Mouse (Mus musculus): Measurements from ENCODE around the gene Ywhag. TPM values are rescaled to one million over a fixed set of nuclear protein-coding genes. Genes with fewer than 3 reads are reported as not detected.

Ywhag gene
- polyA plus RNA-seq, 1 experiment from 2014 or later, result 859 TPM

DNA sequence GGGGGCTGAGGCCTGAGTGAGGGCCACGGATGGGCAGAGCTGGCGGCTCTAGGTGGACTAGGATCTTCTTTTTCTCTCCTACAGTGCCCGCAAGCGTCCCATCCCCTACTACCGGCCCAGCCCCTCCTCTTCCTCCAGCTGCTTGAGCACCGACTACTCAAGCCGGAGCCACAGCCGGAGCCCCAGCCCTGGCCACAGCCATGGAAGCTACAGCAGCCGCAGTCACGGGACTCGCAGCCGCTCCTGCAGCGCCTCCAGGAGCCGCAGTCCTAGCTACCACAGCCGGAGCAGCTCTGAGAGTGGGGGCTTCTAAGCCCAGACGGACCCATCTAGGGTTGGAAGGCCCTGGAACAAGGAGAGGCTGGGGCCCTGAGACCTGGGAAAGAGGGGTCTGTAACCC is 61.4 kb downstream of the Ywhag start:
- WGBS, result 17% methylated on average over 16 of the region's 16 CpGs
- H3K4me3 ChIP-seq, result no peak overlapping the region
- 0 out of 2 replicates have a peak, but pooled peaks cover 7% of the 10 kb centered on the region for H3K27me3 ChIP-seq
- H3K9ac ChIP-seq, result no peak overlapping the region
- H3K27ac ChIP-seq (replicated peaks), result no peak overlapping the region
- no peaks in the 10 kb centered on the region for H3K9me3 ChIP-seq
- H3K4me1 ChIP-seq (replicated peaks), result peaks cover 23% of the 10 kb centered on the region
- ATAC-seq (ENCODE audit: low FRiP score, low read depth), result no peak
- peaks cover 2% of the 10 kb centered on the region; the same call in 1 of the 2 replicates for H3K36me3 ChIP-seq
- peak overlapping the region; percentile 9; the same call in 1 of the 2 replicates for H3K4me2 ChIP-seq

DNA sequence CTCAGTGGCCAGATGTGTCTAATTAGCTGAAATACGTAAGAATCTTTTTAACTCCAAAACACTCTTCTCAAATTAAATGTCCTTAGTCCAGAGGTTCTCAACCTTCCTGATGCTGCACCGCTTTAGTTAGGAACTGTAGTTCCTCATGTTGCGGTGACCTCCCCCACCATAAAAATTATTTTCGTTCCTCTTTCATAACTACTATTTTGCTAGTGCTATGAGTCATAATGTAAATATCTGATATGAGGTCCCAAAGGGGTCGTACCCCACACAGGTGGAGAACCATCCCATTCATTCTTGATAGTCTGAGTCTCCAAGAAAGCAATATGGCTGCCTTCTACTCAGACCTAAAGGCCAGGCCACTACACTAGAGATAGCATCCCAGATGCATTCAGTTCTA is 63.9 kb downstream of the Ywhag start:
- Histone ChIP-seq H3K9ac (no peak overlapping the region), H3K4me3 (no peak overlapping the region), H3K36me3 (peaks cover 2% of the 10 kb centered on the region; the same call in 1 of the 2 replicates), H3K4me1 (replicated peaks) (peaks cover 20% of the 10 kb centered on the region), H3K4me2 (no peak overlapping the region), H3K9me3 (no peaks in the 10 kb centered on the region), H3K27ac (replicated peaks) (no peak overlapping the region), H3K27me3 (0 out of 2 replicates have a peak, but pooled peaks cover 7% of the 10 kb centered on the region)
- no peak for ATAC-seq (ENCODE audit: low FRiP score, low read depth)
- WGBS, result 93% methylated on average over 5 of the region's 5 CpGs

DNA sequence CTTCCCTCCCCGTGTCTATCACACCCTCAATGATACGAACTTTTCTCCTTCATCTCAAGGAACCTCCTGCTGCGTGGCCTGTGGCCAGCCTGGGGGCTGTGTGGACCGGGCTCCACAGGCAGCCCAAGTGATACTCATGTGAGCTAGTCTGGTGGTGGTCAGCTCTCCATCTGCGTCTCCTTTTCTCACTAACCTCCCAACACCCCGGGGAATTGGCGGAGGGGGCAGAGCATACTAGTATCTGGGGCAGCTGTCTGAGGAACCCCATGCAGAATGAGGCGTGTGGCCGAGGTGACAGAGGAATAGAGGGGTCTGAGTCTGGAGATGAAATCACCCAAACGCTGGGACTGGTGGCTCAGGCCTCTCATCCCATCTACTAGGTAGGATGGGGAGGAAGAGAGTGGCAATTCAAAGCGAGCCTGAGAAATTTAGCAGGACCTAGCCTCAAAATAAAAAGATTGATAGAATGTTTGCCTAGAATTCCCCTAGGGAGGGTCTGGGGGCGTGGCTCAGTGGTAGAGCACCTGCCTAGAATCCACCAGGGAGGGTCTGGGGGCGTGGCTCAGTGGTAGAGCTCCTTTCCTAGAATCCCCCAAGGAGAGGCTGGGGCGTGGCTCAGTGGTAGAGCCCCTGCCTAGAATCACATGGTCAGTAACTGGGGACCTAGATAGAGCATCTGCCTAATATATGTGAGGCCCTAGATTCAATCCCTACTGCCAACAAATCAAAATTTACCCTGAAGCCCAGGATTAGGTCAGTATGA is 64.6 kb downstream of the Ywhag start:
- H3K9ac ChIP-seq, result no peak overlapping the region
- no peak for ATAC-seq (ENCODE audit: low FRiP score, low read depth)
- peaks cover 20% of the 10 kb centered on the region for H3K4me1 ChIP-seq (replicated peaks)
- H3K4me2 ChIP-seq, result peak overlapping the region; percentile 84
- no peak overlapping the region for H3K27ac ChIP-seq (replicated peaks)
- 0 out of 2 replicates have a peak, but pooled peaks cover 7% of the 10 kb centered on the region for H3K27me3 ChIP-seq
- no peaks in the 10 kb centered on the region for H3K9me3 ChIP-seq
- 65% methylated on average over 14 of the region's 14 CpGs for WGBS
- H3K36me3 ChIP-seq, result peaks cover 2% of the 10 kb centered on the region; the same call in 1 of the 2 replicates
- peak overlapping the region; percentile 47; the same call in 1 of the 2 replicates for H3K4me3 ChIP-seq

DNA sequence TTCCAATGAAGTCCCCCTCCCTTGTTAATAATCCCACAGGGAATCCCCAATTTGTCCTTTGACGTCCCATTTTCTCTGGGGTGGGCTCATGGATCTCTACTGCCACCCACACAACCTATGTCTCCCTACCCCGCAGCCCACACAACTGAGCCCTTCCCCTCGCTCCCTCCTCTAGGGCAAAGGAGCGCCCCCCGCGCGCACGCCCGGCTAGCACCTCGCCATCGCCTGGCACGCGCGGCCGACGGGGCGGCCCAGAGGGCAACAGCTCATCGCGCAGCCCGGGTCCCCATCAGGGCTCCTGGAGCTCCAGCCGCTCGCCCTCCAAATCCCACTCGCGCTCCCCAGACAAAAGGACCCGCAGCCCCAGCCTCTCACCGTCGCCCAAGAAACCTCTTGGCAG is 65.8 kb downstream of the Ywhag start:
- ATAC-seq (ENCODE audit: low FRiP score, low read depth), result peak; percentile 23

DNA sequence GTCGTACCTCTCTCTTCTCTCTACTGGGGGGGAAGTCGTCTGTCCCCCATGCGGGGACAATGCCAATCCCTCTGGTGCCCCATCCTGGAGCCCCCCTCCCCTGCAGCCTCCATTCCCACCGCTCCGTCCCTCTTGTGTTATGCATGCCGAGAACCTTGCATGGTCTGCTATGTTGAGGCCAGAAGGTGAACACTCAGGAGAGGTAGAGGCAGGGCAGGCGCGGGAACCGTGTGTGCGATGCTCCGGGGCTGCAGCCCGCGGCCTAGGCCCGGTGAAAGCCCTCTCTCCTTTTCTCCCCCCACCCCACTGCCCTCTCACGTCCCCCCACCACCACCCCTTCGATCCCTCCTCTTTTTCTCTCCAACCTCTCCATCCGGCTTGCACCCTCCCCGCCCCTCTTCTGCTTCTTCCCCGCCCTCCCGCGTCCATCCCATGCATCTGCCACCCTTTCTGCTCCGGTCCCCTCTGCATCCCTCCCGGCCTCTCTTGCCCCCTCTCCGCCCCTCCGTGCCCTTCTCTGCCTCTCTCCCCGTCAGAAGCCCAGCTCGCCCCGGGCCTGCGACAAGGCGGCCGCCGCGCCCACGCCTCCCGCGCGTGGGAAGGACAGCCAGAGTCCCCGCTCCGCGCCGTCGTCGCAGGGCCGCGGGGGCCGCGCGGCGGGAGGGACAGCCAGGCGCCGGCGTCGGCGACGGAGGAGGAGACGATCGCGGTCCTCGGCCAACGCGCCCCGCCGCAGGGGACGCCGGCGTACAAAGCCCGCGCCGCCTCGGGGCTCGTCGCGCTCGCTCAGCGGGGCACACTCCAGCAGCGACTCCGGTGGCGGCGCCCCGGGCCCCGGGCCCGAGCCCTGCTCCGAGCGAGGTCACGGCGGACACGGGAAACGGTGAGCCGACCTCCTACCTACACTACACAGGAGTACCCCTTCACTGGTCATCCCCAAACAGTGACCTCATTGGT is 66.5 kb downstream of the Ywhag start:
- Histone ChIP-seq H3K27me3 (0 out of 2 replicates have a peak, but pooled peaks cover 7% of the 10 kb centered on the region), H3K4me2 (peak overlapping the region; percentile 84), H3K36me3 (peaks cover 2% of the 10 kb centered on the region; the same call in 1 of the 2 replicates), H3K9me3 (no peaks in the 10 kb centered on the region), H3K4me3 (peak overlapping the region; percentile 47), H3K27ac (replicated peaks) (peak overlapping the region; percentile 61), H3K9ac (peak overlapping the region; percentile 63), H3K4me1 (replicated peaks) (peaks cover 20% of the 10 kb centered on the region)
- WGBS, result 2% methylated on average over 78 of the region's 89 CpGs
- ATAC-seq (ENCODE audit: low FRiP score, low read depth), result peak; percentile 57

More for the DNA sequence above, 65.8 kb downstream of the Ywhag start:
- peaks cover 20% of the 10 kb centered on the region for H3K4me1 ChIP-seq (replicated peaks)
- no peak overlapping the region for H3K27ac ChIP-seq (replicated peaks)
- peaks cover 2% of the 10 kb centered on the region; the same call in 1 of the 2 replicates for H3K36me3 ChIP-seq
- peak overlapping the region; percentile 39 for H3K9ac ChIP-seq
- peak overlapping the region; percentile 84 for H3K4me2 ChIP-seq
- H3K27me3 ChIP-seq, result 0 out of 2 replicates have a peak, but pooled peaks cover 7% of the 10 kb centered on the region
- H3K9me3 ChIP-seq, result no peaks in the 10 kb centered on the region
- 3% methylated on average over 27 of the region's 27 CpGs for WGBS
- peak overlapping the region; percentile 47 for H3K4me3 ChIP-seq

DNA sequence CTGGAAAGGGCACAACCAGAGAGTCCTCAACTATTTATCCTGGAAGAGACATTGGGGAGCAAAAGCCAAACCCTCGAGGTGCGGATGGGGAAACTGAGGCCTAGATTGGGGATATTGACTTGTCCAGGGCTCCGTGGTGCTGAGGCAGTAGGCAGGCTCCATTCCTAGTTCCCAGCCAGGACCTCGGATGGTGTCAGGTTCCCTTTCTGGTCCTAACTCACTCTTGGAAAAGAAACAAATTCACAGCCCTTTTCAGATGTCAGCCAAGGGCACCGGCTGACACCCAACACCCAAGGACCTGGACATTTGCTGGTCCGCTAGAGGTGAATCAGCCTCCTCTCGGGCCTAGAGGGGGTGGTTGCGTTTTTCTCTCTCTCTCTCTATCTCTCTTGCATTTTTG is 67.8 kb downstream of the Ywhag start:
- Histone ChIP-seq H3K9ac (no peak overlapping the region), H3K36me3 (peaks cover 2% of the 10 kb centered on the region; the same call in 1 of the 2 replicates), H3K4me3 (no peak overlapping the region), H3K9me3 (no peaks in the 10 kb centered on the region), H3K4me1 (replicated peaks) (peaks cover 20% of the 10 kb centered on the region), H3K27ac (replicated peaks) (0 out of 2 replicates have a peak overlapping the region, but pooled peaks have one; percentile 22), H3K27me3 (0 out of 2 replicates have a peak, but pooled peaks cover 7% of the 10 kb centered on the region), H3K4me2 (no peak overlapping the region)
- 46% methylated on average over 8 of the region's 8 CpGs for WGBS
- no peak for ATAC-seq (ENCODE audit: low FRiP score, low read depth)

Other genes starting within 250 kb of the Ywhag start
- gene Tmem120a, start 190.2 kb downstream of the Ywhag start, polyA plus RNA-seq (2015; fragmentation: Nextera tagmentation; extraction: Ambion mirVana), result 88.4 and 89.2 TPM in 2 replicates
- gene Styxl1, start 156.2 kb downstream of the Ywhag start, polyA plus RNA-seq (2015; fragmentation: Nextera tagmentation; extraction: Ambion mirVana), result 0.25 and 0.60 TPM in 2 replicates
- gene Mdh2, start 156.1 kb downstream of the Ywhag start, polyA plus RNA-seq (2015; fragmentation: Nextera tagmentation; extraction: Ambion mirVana), result 616 and 619 TPM in 2 replicates
- gene Srrm3, start 127.7 kb downstream of the Ywhag start, polyA plus RNA-seq (2015; fragmentation: Nextera tagmentation; extraction: Ambion mirVana), result 79.4 and 90.0 TPM in 2 replicates
- gene Hspb1, start 46.7 kb downstream of the Ywhag start, polyA plus RNA-seq (2015; fragmentation: Nextera tagmentation; extraction: Ambion mirVana), result 14.8 and 16.6 TPM in 2 replicates
- gene Ssc4d, start 39.9 kb upstream of the Ywhag start, polyA plus RNA-seq (2015; fragmentation: Nextera tagmentation; extraction: Ambion mirVana), result 1.9 and 2.6 TPM in 2 replicates
- gene Zp3, start 45.5 kb upstream of the Ywhag start, polyA plus RNA-seq (2015; fragmentation: Nextera tagmentation; extraction: Ambion mirVana), result 0.21 and 0.37 TPM in 2 replicates
- 25.6 and 26.3 TPM in 2 replicates for gene Dtx2, start 60.2 kb upstream of the Ywhag start, polyA plus RNA-seq (2015; fragmentation: Nextera tagmentation; extraction: Ambion mirVana)
- gene Upk3b, start 103.9 kb upstream of the Ywhag start, polyA plus RNA-seq (2015; fragmentation: Nextera tagmentation; extraction: Ambion mirVana), result not detected in 2 replicates
- 0.22 and 0.43 TPM in 2 replicates for gene Upk3bl, start 119.9 kb upstream of the Ywhag start, polyA plus RNA-seq (2015; fragmentation: Nextera tagmentation; extraction: Ambion mirVana)
- 21.5 and 23.0 TPM in 2 replicates for gene Rasa4, start 149.3 kb upstream of the Ywhag start, polyA plus RNA-seq (2015; fragmentation: Nextera tagmentation; extraction: Ambion mirVana)
- 206 and 213 TPM in 2 replicates for gene Polr2j, start 182.0 kb upstream of the Ywhag start, polyA plus RNA-seq (2015; fragmentation: Nextera tagmentation; extraction: Ambion mirVana)
- 24.6 and 25.9 TPM in 2 replicates for gene Lrwd1, start 201.5 kb upstream of the Ywhag start, polyA plus RNA-seq (2015; fragmentation: Nextera tagmentation; extraction: Ambion mirVana)
- 18.8 and 22.0 TPM in 2 replicates for gene Alkbh4, start 201.5 kb upstream of the Ywhag start, polyA plus RNA-seq (2015; fragmentation: Nextera tagmentation; extraction: Ambion mirVana)
- 40.9 and 47.9 TPM in 2 replicates for gene Orai2, start 236.1 kb upstream of the Ywhag start, polyA plus RNA-seq (2015; fragmentation: Nextera tagmentation; extraction: Ambion mirVana)

Data from hindbrain, embryonic 15.5 days (tissue).